Mouse (Mus musculus): Measurements from ENCODE around the gene Tspan2.
A peak's percentile ranks its signal among the peaks of the same experiment; 100 is the strongest.

Tspan2 gene

GRCm38 (mm10) chr3:102729416-102729815 is 4.9 kb upstream of the Tspan2 start:
- TF ChIP-seq NANOG (IDR thresholded peaks at IDR 0.05; ENCODE audit: borderline replicate concordance, low read length) (no peak), CTCF (conservative IDR thresholded peaks at IDR 0.05; ENCODE audit: low read length) (no peak), POU5F1 (IDR thresholded peaks at IDR 0.05; ENCODE audit: borderline replicate concordance, low read length) (no peak)
- H3K9me3 ChIP-seq (ENCODE audit: low read length) = no peaks in the 10 kb centered on the region
- peaks cover 21% of the 10 kb centered on the region for H3K4me1 ChIP-seq (replicated peaks; ENCODE audit: low read depth, low read length)
- no peaks in the 10 kb centered on the region for H3K36me3 ChIP-seq (ENCODE audit: insufficient read depth, low read length)
- H3K27me3 ChIP-seq (ENCODE audit: insufficient read depth, low read length) = peaks cover 22% of the 10 kb centered on the region
- H3K4me3 ChIP-seq (replicated peaks; ENCODE audit: low read length) = no peak overlapping the region

GRCm38 (mm10) chr3:102731112-102731511 is 3.2 kb upstream of the Tspan2 start:
- H3K4me1 ChIP-seq (replicated peaks; ENCODE audit: low read depth, low read length) = peaks cover 16% of the 10 kb centered on the region
- no peaks in the 10 kb centered on the region for H3K36me3 ChIP-seq (ENCODE audit: insufficient read depth, low read length)
- peaks cover 37% of the 10 kb centered on the region for H3K27me3 ChIP-seq (ENCODE audit: insufficient read depth, low read length)
- no peaks in the 10 kb centered on the region for H3K9me3 ChIP-seq (ENCODE audit: low read length)
- H3K4me3 ChIP-seq (replicated peaks; ENCODE audit: low read length) = no peak overlapping the region
- TF ChIP-seq CTCF (conservative IDR thresholded peaks at IDR 0.05; ENCODE audit: low read length) = no peak
- no peak for TF ChIP-seq NANOG (IDR thresholded peaks at IDR 0.05; ENCODE audit: borderline replicate concordance, low read length)
- no peak for TF ChIP-seq POU5F1 (IDR thresholded peaks at IDR 0.05; ENCODE audit: borderline replicate concordance, low read length)

DNA sequence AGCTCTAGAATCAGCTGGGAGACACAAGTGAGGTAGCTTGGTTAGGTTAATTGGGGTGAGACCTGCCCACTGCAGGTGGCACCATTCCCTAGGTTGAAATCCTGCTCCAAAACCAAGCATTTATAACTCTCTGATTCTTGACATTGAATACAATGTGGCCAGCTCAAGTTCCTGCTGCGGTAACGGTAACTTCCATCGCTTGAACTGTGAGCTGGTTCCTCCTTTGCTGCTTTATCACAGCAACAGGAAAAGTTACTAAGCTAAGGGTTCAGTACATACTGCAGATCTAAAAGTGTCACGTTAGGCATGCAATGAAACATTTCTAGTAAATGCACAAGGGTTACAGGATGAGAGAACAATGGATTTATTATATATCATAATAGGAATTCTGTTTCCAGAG is 1.7 kb upstream of the Tspan2 start:
- no peak overlapping the region for H3K4me3 ChIP-seq (replicated peaks; ENCODE audit: low read length)
- peaks cover 15% of the 10 kb centered on the region for H3K4me1 ChIP-seq (replicated peaks; ENCODE audit: low read depth, low read length)
- H3K27me3 ChIP-seq (ENCODE audit: insufficient read depth, low read length) = peaks cover 50% of the 10 kb centered on the region
- no peaks in the 10 kb centered on the region for H3K36me3 ChIP-seq (ENCODE audit: insufficient read depth, low read length)
- TF ChIP-seq NANOG (IDR thresholded peaks at IDR 0.05; ENCODE audit: borderline replicate concordance, low read length) = no peak
- no peaks in the 10 kb centered on the region for H3K9me3 ChIP-seq (ENCODE audit: low read length)

DNA sequence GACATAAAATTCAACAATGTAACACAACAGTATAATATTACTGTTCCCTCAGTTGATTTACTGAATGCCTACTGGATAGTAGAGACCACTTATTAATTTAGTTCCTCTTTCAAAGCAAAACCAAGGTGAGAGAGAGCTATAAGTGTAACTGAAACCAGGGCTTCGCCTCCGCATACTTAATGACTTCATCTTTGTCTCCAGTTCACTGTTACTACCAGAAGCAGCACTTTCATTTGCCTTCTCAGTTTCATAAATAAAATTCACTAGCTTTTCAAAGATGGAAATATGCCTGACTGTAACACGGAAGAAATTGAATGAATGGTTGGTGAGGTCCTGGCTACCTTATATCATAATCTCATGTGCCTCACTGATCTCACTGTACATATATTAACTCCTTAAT is 1.3 kb upstream of the Tspan2 start:
- no peaks in the 10 kb centered on the region for H3K9me3 ChIP-seq (ENCODE audit: low read length)
- H3K4me3 ChIP-seq (replicated peaks; ENCODE audit: low read length) = no peak overlapping the region

GRCm38 (mm10) chr3:102733936-102734312 is 405 bp upstream of the Tspan2 start:
- H3K36me3 ChIP-seq (ENCODE audit: insufficient read depth, low read length) = no peaks in the 10 kb centered on the region

More for the DNA sequence above, 1.3 kb upstream of the Tspan2 start:
- TF ChIP-seq CTCF (conservative IDR thresholded peaks at IDR 0.05; ENCODE audit: low read length) = no peak
- no peak for TF ChIP-seq POU5F1 (IDR thresholded peaks at IDR 0.05; ENCODE audit: borderline replicate concordance, low read length)
- no peak for TF ChIP-seq NANOG (IDR thresholded peaks at IDR 0.05; ENCODE audit: borderline replicate concordance, low read length)
- H3K36me3 ChIP-seq (ENCODE audit: insufficient read depth, low read length) = no peaks in the 10 kb centered on the region
- H3K27me3 ChIP-seq (ENCODE audit: insufficient read depth, low read length) = peaks cover 54% of the 10 kb centered on the region
- H3K4me1 ChIP-seq (replicated peaks; ENCODE audit: low read depth, low read length) = peaks cover 15% of the 10 kb centered on the region

DNA sequence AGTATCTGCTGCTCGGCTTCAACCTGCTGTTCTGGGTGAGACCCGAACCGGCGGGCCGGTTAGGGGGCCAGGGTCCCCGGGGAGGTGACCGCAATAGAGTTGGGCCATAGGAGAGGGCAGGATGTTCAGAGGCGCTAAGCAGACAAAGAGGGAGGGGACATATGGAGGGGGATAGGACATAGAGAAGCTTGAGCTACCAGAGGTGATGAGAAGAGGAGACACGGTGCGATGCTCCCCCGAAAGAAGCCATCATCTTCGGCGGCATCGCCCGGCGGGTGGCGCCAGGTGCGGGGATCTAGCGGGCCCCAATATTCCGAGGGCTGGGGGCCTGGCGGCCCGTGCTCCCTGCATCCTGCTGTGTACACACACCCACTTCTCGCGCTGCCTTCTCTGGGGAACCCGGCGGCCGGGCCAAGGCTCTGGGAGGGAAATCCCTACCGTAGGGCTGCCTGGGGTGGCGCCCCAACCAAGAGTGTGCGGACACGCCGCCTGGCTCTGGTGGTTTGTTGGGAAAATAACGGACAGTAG is 766 bp downstream of the Tspan2 start:
- Histone ChIP-seq H3K4me1 (replicated peaks; ENCODE audit: low read depth, low read length) (peaks cover 15% of the 10 kb centered on the region), H3K27me3 (ENCODE audit: insufficient read depth, low read length) (peaks cover 62% of the 10 kb centered on the region), H3K9me3 (ENCODE audit: low read length) (no peaks in the 10 kb centered on the region), H3K4me3 (replicated peaks; ENCODE audit: low read length) (peak overlapping the region; percentile 86), H3K36me3 (ENCODE audit: insufficient read depth, low read length) (no peaks in the 10 kb centered on the region)
- TF ChIP-seq POU5F1 (IDR thresholded peaks at IDR 0.05; ENCODE audit: borderline replicate concordance, low read length) = no peak
- TF ChIP-seq CTCF (conservative IDR thresholded peaks at IDR 0.05; ENCODE audit: low read length) = no peak
- TF ChIP-seq NANOG (IDR thresholded peaks at IDR 0.05; ENCODE audit: borderline replicate concordance, low read length) = no peak

More at GRCm38 (mm10) chr3:102733936-102734312, 405 bp upstream of the Tspan2 start:
- no peak for TF ChIP-seq POU5F1 (IDR thresholded peaks at IDR 0.05; ENCODE audit: borderline replicate concordance, low read length)
- no peak for TF ChIP-seq CTCF (conservative IDR thresholded peaks at IDR 0.05; ENCODE audit: low read length)
- no peak for TF ChIP-seq NANOG (IDR thresholded peaks at IDR 0.05; ENCODE audit: borderline replicate concordance, low read length)
- Histone ChIP-seq H3K27me3 (ENCODE audit: insufficient read depth, low read length) (peaks cover 59% of the 10 kb centered on the region), H3K4me3 (replicated peaks; ENCODE audit: low read length) (peak overlapping the region; percentile 86), H3K9me3 (ENCODE audit: low read length) (no peaks in the 10 kb centered on the region), H3K4me1 (replicated peaks; ENCODE audit: low read depth, low read length) (peaks cover 15% of the 10 kb centered on the region)

GRCm38 (mm10) chr3:102735638-102736037 is 1.3 kb downstream of the Tspan2 start:
- Histone ChIP-seq H3K36me3 (ENCODE audit: insufficient read depth, low read length) (no peaks in the 10 kb centered on the region), H3K4me3 (replicated peaks; ENCODE audit: low read length) (peak overlapping the region; percentile 86), H3K9me3 (ENCODE audit: low read length) (no peaks in the 10 kb centered on the region), H3K27me3 (ENCODE audit: insufficient read depth, low read length) (peaks cover 62% of the 10 kb centered on the region), H3K4me1 (replicated peaks; ENCODE audit: low read depth, low read length) (peaks cover 15% of the 10 kb centered on the region)
- TF ChIP-seq NANOG (IDR thresholded peaks at IDR 0.05; ENCODE audit: borderline replicate concordance, low read length) (no peak), CTCF (conservative IDR thresholded peaks at IDR 0.05; ENCODE audit: low read length) (no peak), POU5F1 (IDR thresholded peaks at IDR 0.05; ENCODE audit: borderline replicate concordance, low read length) (no peak)

- Histone ChIP-seq H3K9me3 (ENCODE audit: low read length) (no peaks in the 10 kb centered on the region), H3K27me3 (ENCODE audit: insufficient read depth, low read length) (peaks cover 62% of the 10 kb centered on the region), H3K36me3 (ENCODE audit: insufficient read depth, low read length) (no peaks in the 10 kb centered on the region), H3K4me1 (replicated peaks; ENCODE audit: low read depth, low read length) (peaks cover 15% of the 10 kb centered on the region), H3K4me3 (replicated peaks; ENCODE audit: low read length) (no peak overlapping the region)
- TF ChIP-seq CTCF (conservative IDR thresholded peaks at IDR 0.05; ENCODE audit: low read length) = no peak
- TF ChIP-seq POU5F1 (IDR thresholded peaks at IDR 0.05; ENCODE audit: borderline replicate concordance, low read length) = no peak
- TF ChIP-seq NANOG (IDR thresholded peaks at IDR 0.05; ENCODE audit: borderline replicate concordance, low read length) = no peak
Measured at GRCm38 (mm10) chr3:102736436-102736835, 2.1 kb downstream of the Tspan2 start.

- Histone ChIP-seq H3K36me3 (ENCODE audit: insufficient read depth, low read length) (no peaks in the 10 kb centered on the region), H3K4me1 (replicated peaks; ENCODE audit: low read depth, low read length) (peaks cover 15% of the 10 kb centered on the region), H3K27me3 (ENCODE audit: insufficient read depth, low read length) (peaks cover 59% of the 10 kb centered on the region), H3K4me3 (replicated peaks; ENCODE audit: low read length) (no peak overlapping the region), H3K9me3 (ENCODE audit: low read length) (no peaks in the 10 kb centered on the region)
- TF ChIP-seq NANOG (IDR thresholded peaks at IDR 0.05; ENCODE audit: borderline replicate concordance, low read length) = no peak
- no peak for TF ChIP-seq CTCF (conservative IDR thresholded peaks at IDR 0.05; ENCODE audit: low read length)
- no peak for TF ChIP-seq POU5F1 (IDR thresholded peaks at IDR 0.05; ENCODE audit: borderline replicate concordance, low read length)
Measured at GRCm38 (mm10) chr3:102737106-102737505, 2.8 kb downstream of the Tspan2 start.

Data from E14TG2a.4 (cell line).